Mouse (Mus musculus) MEL (cell line): ENCODE data around the gene Olfr91. TPM values are rescaled to one million over a fixed set of nuclear protein-coding genes. Genes with fewer than 3 reads are reported as not detected.

ENCODE experiments used
- DNase-seq: peaks from one replicate; pipeline ENCODE4 v3.0.0; 2011; ENCODE audit warnings: low read depth, low spot score
- H3K27ac ChIP-seq: 2 replicates; pipeline ENCODE4 v1.5.1; 2012; ENCODE audit warnings: low read depth, mild to moderate bottlenecking, control low read depth, low read length, moderate library complexity; ENCODE audit not compliant: control insufficient read depth
- H3K27me3 ChIP-seq, 2 experiments: fragments of 150-350 bp in 1 of 2; sonication (generic) in 1 of 2; 2 replicates each; pipeline ENCODE4 v1.6.1; 2012; ENCODE audit warnings: low read length in 2 of 2, mild to moderate bottlenecking in 2 of 2, improper control_type of control experiment in 1 of 2, moderate library complexity in 1 of 2; ENCODE audit not compliant: insufficient read depth in 2 of 2, control insufficient read depth in 1 of 2
- H3K36me3 ChIP-seq, 2 experiments: 2 replicates each; pipeline ENCODE4 v1.6.1; 2012 to 2014; ENCODE audit warnings: low read length in 2 of 2, improper control_type of control experiment in 1 of 2, inconsistent platforms in 1 of 2, mild to moderate bottlenecking in 1 of 2; ENCODE audit not compliant: insufficient read depth in 2 of 2, control insufficient read depth in 1 of 2
- H3K4me1 ChIP-seq, 2 experiments: fragments of 150-350 bp in 1 of 2; sonication (generic) in 1 of 2; 2 replicates each; pipeline ENCODE4 v1.6.1; 2012; ENCODE audit warnings: low read length in 2 of 2, improper control_type of control experiment in 1 of 2, mild to moderate bottlenecking in 1 of 2; ENCODE audit not compliant: insufficient read depth in 2 of 2, control insufficient read depth in 1 of 2
- H3K4me3 ChIP-seq, 2 experiments: fragments of 150-350 bp in 1 of 2; sonication (generic) in 1 of 2; 2 replicates each; pipeline ENCODE4 v1.5.1; 2012; ENCODE audit warnings: low read depth in 2 of 2, low read length in 2 of 2, mild to moderate bottlenecking in 2 of 2, moderate library complexity in 2 of 2, control low read depth in 1 of 2, improper control_type of control experiment in 1 of 2; ENCODE audit not compliant: control insufficient read depth in 1 of 2, insufficient read depth in 1 of 2
- H3K79me2 ChIP-seq: 2 replicates; pipeline ENCODE4 v1.6.1; 2012; ENCODE audit warnings: mild to moderate bottlenecking, low read length, moderate library complexity; ENCODE audit not compliant: control insufficient read depth, poor library complexity, insufficient read depth
- H3K9ac ChIP-seq: 2 replicates; pipeline ENCODE4 v1.6.1; 2012; ENCODE audit warnings: low read depth, mild to moderate bottlenecking, control low read depth, low read length, moderate library complexity; ENCODE audit not compliant: control insufficient read depth, poor library complexity, severe bottlenecking
- H3K9me3 ChIP-seq: fragments of 150-350 bp; sonication (generic); replicated peaks from 2 replicates; pipeline ENCODE4 v1.6.1; 2012; ENCODE audit warnings: mild to moderate bottlenecking, low read length, improper control_type of control experiment, moderate library complexity; ENCODE audit not compliant: insufficient read depth
- BHLHE40 ChIP-seq: IDR thresholded peaks from 2 replicates; pipeline ENCODE4 v1.6.1; 2012; ENCODE audit warnings: low read depth, mild to moderate bottlenecking, inconsistent platforms, low read length, improper control_type of control experiment, borderline replicate concordance
- CHD1 ChIP-seq: IDR thresholded peaks from 2 replicates; pipeline ENCODE4 v1.6.1; 2012; ENCODE audit warnings: low read depth, mild to moderate bottlenecking, inconsistent platforms, low read length, improper control_type of control experiment
- CHD2 ChIP-seq: IDR thresholded peaks from 2 replicates; pipeline ENCODE4 v1.6.1; 2011; ENCODE audit warnings: low read length, improper control_type of control experiment
- CTCF ChIP-seq, 3 experiments: IDR thresholded peaks in 2 of 3; conservative IDR thresholded peaks in 1 of 3; 2 replicates each; pipeline ENCODE4 v1.5.1; 2011 to 2012; ENCODE audit warnings: low read length in 3 of 3, low read depth in 2 of 3, mild to moderate bottlenecking in 2 of 3, improper control_type of control experiment in 1 of 3, inconsistent platforms in 1 of 3, mixed read lengths in 1 of 3, moderate library complexity in 1 of 3; ENCODE audit not compliant: control insufficient read depth in 1 of 3, insufficient read depth in 1 of 3, poor library complexity in 1 of 3, severe bottlenecking in 1 of 3
- E2F4 ChIP-seq: IDR thresholded peaks from 2 replicates; pipeline ENCODE4 v1.6.1; 2011; ENCODE audit warnings: low read depth, low read length, improper control_type of control experiment, borderline replicate concordance
- ELF1 ChIP-seq: IDR thresholded peaks from 2 replicates; pipeline ENCODE4 v1.6.1; 2014; ENCODE audit warnings: low read depth, mild to moderate bottlenecking, inconsistent platforms, low read length, improper control_type of control experiment, moderate library complexity
- GATA1 ChIP-seq: IDR thresholded peaks from 2 replicates; pipeline ENCODE4 v1.6.1; 2011; ENCODE audit warnings: low read depth, low read length, improper control_type of control experiment
- MAFK ChIP-seq: IDR thresholded peaks from 2 replicates; pipeline ENCODE4 v1.6.1; 2011; ENCODE audit warnings: low read depth, mild to moderate bottlenecking, low read length, improper control_type of control experiment, borderline replicate concordance
- NELFE ChIP-seq: IDR thresholded peaks from 2 replicates; pipeline ENCODE4 v1.6.1; 2011; ENCODE audit warnings: low read depth, low read length, improper control_type of control experiment
- POLR2A ChIP-seq, 2 experiments: IDR thresholded peaks; 2 replicates each; pipeline ENCODE4 v1.6.1; 2011 to 2012; ENCODE audit warnings: low read length in 2 of 2, mild to moderate bottlenecking in 2 of 2, control low read depth in 1 of 2, improper control_type of control experiment in 1 of 2, low read depth in 1 of 2, moderate library complexity in 1 of 2; ENCODE audit not compliant: control insufficient read depth in 1 of 2, insufficient read depth in 1 of 2, poor library complexity in 1 of 2
- SIN3A ChIP-seq: IDR thresholded peaks from 2 replicates; pipeline ENCODE4 v1.6.1; 2012; ENCODE audit warnings: low read length, improper control_type of control experiment, inconsistent platforms
- TBP ChIP-seq: IDR thresholded peaks from 2 replicates; pipeline ENCODE4 v1.8.0; 2011; ENCODE audit warnings: low read depth, low read length, improper control_type of control experiment
- TCF12 ChIP-seq: IDR thresholded peaks from 2 replicates; pipeline ENCODE4 v1.6.1; 2014; ENCODE audit warnings: low read depth, mild to moderate bottlenecking, inconsistent platforms, low read length, improper control_type of control experiment, moderate library complexity
- UBTF ChIP-seq: IDR thresholded peaks from 2 replicates; pipeline ENCODE4 v1.6.1; 2012; ENCODE audit warnings: low read depth, mild to moderate bottlenecking, inconsistent platforms, low read length, improper control_type of control experiment, moderate library complexity, borderline replicate concordance; ENCODE audit not compliant: insufficient read depth
- USF1 ChIP-seq: IDR thresholded peaks from 2 replicates; pipeline ENCODE4 v1.6.1; 2014; ENCODE audit warnings: low read depth, mild to moderate bottlenecking, inconsistent platforms, low read length, improper control_type of control experiment, moderate library complexity
- polyA plus RNA-seq, 2 experiments: library from polyadenylated mRNA; stranded (reverse) in 1 of 2; unstranded in 1 of 2; fragments of >175 nt in 1 of 2; fragments of >200 nt in 1 of 2; gene quantifications; 2 replicates each; pipeline versions ENCODE4 v1.2.1 to v1.2.4; 2012; ENCODE audit warnings: low replicate concordance in 2 of 2, low read depth in 1 of 2; ENCODE audit not compliant: insufficient read length in 2 of 2, insufficient read depth in 1 of 2, missing spikeins in 1 of 2
- total RNA-seq: library from RNA; depleted of rRNA; stranded (reverse); fragments of 300-350 nt; gene quantifications from 2 replicates; pipeline ENCODE4 v1.2.3, GENCODE M21; 2012

The Olfr91 gene
- total and polyA plus RNA-seq, 3 experiments = not detected

DNA sequence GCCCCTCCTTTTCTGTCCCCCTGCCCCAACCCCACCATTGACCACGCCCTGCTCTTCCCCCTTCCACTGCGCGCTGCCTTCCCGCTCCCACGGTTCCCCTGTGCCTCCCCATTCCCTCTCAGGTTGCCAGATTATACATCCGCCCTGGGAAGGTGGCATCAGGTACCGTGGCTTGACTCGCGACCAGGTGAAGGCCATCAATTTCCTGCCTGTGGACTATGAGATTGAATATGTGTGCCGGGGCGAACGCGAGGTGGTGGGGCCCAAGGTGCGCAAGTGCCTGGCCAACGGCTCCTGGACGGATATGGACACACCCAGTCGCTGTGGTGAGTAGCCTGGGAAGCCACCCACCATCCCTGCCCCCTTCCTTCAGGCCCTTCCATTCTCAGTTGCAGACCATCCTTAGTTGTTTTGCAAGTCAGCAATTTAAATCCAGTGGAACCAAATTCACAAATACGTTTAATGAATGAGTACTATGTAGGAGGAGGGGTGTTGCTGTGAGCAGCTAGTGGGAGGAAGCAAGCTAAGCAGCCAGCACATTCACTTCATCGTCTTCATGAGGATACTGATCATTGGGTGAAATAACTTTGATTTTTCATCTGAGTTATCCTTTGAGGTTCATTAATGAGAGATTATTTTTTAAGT is 50.6 kb downstream of the Olfr91 start:
- peaks cover 0 to 7% of the 10 kb centered on the region in 2 experiments; a peak in 2 of 4 replicates for H3K36me3 ChIP-seq
- H3K79me2 ChIP-seq = peaks cover 1% of the 10 kb centered on the region
- no peaks in the 10 kb centered on the region for H3K27me3 ChIP-seq
- no peak overlapping the region for H3K4me3 ChIP-seq
- TF ChIP-seq BHLHE40 = no peak
- TF ChIP-seq USF1 = no peak
- peak; percentile 14; the same call in 1 of the 2 replicates for TF ChIP-seq MAFK
- TF ChIP-seq UBTF = no peak
- no peak for TF ChIP-seq GATA1
- no peak for TF ChIP-seq TBP
- no peak for TF ChIP-seq CHD1
- peaks cover 2% of the 10 kb centered on the region in 2 experiments; a peak in 1 of 4 replicates for H3K4me1 ChIP-seq
- no peak overlapping the region for H3K9ac ChIP-seq
- no peak overlapping the region for H3K27ac ChIP-seq
- DNase-seq = no peak
- no peaks in the 10 kb centered on the region for H3K9me3 ChIP-seq

DNA sequence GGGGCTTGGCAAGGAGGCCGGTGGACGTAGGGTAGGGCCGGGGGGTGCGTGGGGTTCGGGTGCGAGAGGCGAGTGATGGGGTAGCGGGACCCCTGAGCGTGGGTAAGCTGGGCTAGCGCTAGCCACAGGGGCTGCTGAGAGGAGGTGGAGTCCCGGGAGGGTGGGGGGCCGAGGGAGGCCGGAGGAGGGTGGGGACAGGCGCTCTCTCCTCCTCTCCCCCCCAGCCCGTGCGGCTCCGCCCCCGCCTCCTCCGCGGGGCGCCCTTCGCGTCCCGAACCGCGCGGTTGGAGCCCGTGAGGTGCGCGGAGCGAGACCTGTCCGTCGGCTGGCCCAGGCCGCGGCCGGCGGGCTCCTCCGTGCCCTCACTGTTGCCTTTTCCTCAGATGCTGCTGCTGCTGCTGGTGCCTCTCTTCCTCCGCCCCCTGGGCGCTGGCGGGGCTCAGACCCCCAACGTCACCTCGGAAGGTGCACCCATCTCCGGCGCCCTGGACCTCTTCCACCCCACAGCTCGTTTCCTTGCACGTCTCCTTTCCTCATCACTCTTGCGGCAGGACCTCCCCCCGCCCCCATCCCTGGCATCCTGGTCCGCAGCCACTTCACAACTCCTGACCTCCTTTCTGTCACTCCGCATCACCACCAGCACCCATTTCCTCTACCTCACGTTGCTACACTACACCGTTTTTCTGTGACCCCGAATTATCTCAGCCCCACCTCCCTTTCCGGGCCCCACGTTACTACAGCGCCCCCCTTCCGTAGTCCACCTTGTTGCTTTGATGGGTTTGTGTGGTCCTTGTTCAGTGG is 51.6 kb downstream of the Olfr91 start:
- no peaks in the 10 kb centered on the region for H3K9me3 ChIP-seq
- H3K27me3 ChIP-seq = no peaks in the 10 kb centered on the region
- peaks cover 1% of the 10 kb centered on the region for H3K79me2 ChIP-seq
- peak; percentile 21; the same call in 1 of the 2 replicates for TF ChIP-seq NELFE
- no peak for TF ChIP-seq E2F4
- TF ChIP-seq ELF1 = no peak
- peak in 1 of 2 experiments; percentile 40; a peak in 2 of 4 replicates for TF ChIP-seq POLR2A (IDR thresholded peaks at IDR 0.05; ENCODE audit: control insufficient read depth in 1 of 2, insufficient read depth in 1 of 2, low read depth in 1 of 2, low read length in 2 of 2, poor library complexity in 1 of 2)
- TF ChIP-seq CHD2 = no peak
- TF ChIP-seq TCF12 = no peak
- TF ChIP-seq SIN3A = no peak
- TF ChIP-seq CTCF (IDR thresholded peaks at IDR 0.05 in 2 of 3, conservative IDR thresholded peaks at IDR 0.05 in 1 of 3; ENCODE audit: control insufficient read depth in 1 of 3, insufficient read depth in 1 of 3, low read depth in 2 of 3, low read length in 3 of 3, poor library complexity in 1 of 3, severe bottlenecking in 1 of 3) = peak in 2 of 3 experiments; percentile 23 to 34; a peak in 4 of 6 replicates
- TF ChIP-seq, all 39 proteins: peak for 3
- Histone ChIP-seq H3K4me3 (peak overlapping the region; percentile 64 to 98), H3K27ac (no peak overlapping the region), H3K36me3 (peaks cover 0 to 7% of the 10 kb centered on the region in 2 experiments; a peak in 2 of 4 replicates), H3K4me1 (peaks cover 2% of the 10 kb centered on the region in 2 experiments; a peak in 1 of 4 replicates), H3K9ac (peak overlapping the region; percentile 94)
- peak; percentile 74 for DNase-seq
